Mouse (Mus musculus): ENCODE measurements at regions not wholly inside any gene's neighbourhood (a gene's known extent, or its start where the extent isn't known, plus 50 kb on each side); places are given as distances from the start of the nearest gene placed in this dataset.

- TF ChIP-seq CTCF (conservative IDR thresholded peaks at IDR 0.05; ENCODE audit: low read length) = no peak
- TF ChIP-seq POU5F1 (IDR thresholded peaks at IDR 0.05; ENCODE audit: borderline replicate concordance, low read length) = no peak
Measured at GRCm38 (mm10) chr5:9910452-9911088, 185.6 kb upstream of the Grm3 start.

All from E14TG2a.4 (cell line).